In the genomic region with DNA sequence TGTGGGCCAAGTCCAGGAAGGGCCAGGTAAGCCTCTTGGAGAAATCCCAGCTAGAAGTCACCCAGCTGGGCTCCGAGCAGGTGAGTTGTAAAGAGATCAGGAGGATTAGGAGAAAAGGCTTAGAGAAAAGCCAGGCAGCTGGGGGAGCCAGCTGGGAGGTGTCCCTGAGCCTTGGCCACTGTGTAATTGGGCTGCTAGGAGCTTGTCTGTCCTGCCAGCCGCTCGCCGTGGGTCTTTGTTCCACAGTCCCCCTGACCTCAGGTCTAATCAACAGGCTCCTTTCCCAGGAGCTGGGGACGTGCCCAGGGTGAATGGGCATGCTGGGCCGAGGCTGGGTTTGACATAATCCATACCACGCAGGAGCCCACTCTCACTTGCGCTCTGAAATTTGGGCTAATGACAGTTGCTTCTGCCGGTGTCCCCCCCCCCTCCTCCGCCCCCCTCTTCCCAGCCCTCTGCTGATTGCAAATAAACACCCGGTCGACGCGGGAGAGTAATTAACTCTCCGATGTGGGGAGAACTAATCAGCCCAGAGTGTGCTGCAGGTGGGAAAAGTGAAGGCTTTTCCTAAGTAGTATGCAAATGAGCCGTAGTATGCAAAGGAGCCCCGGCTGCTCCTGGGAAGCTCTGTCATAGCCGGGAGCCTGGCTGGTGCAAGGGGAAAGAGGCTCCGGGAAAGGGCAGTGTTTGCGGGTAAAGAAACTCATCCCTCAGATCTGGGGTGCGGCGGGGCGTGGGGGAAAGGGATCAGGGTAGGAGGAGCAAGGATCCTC, we compare ENCODE assay signal across 11 mouse cellular contexts. TPM values are rescaled to one million over a fixed set of nuclear protein-coding genes. Genes with fewer than 3 reads are reported as not detected.
DNase-seq lines count a peak whose midpoint lies in the region; ATAC-seq lines count a peak whose summit lies in the region.
"Had no signal": no experiment of that assay in that cellular context is flagged by ENCODE, and none has a peak within 500 bp of the region (broad histone marks: within the 10 kb centered on the region; RNA-seq: fewer than 3 reads in every experiment).

No protein-coding gene starts in this region.

- intact Hi-C loops in heart, postnatal 25 days (cut with DNase I) = no loop called here

- 2% methylated on average over 23 of the region's 23 CpGs for WGBS in heart, embryonic 11.5 days (ENCODE audit: insufficient replicate concordance)
- WGBS in embryonic facial prominence, embryonic 14.5 days = 2% methylated on average over 18 of the region's 23 CpGs
- 2% methylated on average over 23 of the region's 23 CpGs for WGBS in hindbrain, embryonic 15.5 days
- under 1% methylated on average over 23 of the region's 23 CpGs for WGBS in neural tube, embryonic 14.5 days

- H3K27ac ChIP-seq in heart, embryonic 11.5 days (ENCODE audit: low read depth, low read length) = no peak overlapping the region
- H3K27ac ChIP-seq in embryonic facial prominence, embryonic 14.5 days (replicated peaks; ENCODE audit: low read depth, low read length) = no peak overlapping the region
- no peak overlapping the region for H3K27ac ChIP-seq in hindbrain, embryonic 15.5 days (replicated peaks)
- H3K27ac ChIP-seq in neural tube, embryonic 14.5 days (ENCODE audit: low read depth, low read length) = no peak overlapping the region

- DNase-seq in heart, postnatal 25 days (ENCODE audit: low spot score) = no peak
- no peak for DNase-seq in embryonic facial prominence, embryonic 14.5 days (ENCODE audit: low spot score)
- no peak for DNase-seq in urinary bladder, postnatal 4 days (ENCODE audit: low spot score in 2 of 2)
- no peak for DNase-seq in B cell, adult 2 months
- DNase-seq: thymus, postnatal 36 days had no signal

- H3K4me2 ChIP-seq in heart, embryonic 11.5 days = peak overlapping the region; percentile 29
- H3K4me2 ChIP-seq in embryonic facial prominence, embryonic 14.5 days (ENCODE audit: low read depth, low read length) = no peak overlapping the region
- peak overlapping the region; percentile 48 for H3K4me2 ChIP-seq in hindbrain, embryonic 15.5 days
- H3K4me2 ChIP-seq in neural tube, embryonic 14.5 days (ENCODE audit: low read depth, low read length) = peak overlapping the region; percentile 16; the same call in 1 of the 2 replicates

- no peaks in the 10 kb centered on the region for H3K4me1 ChIP-seq in heart, embryonic 11.5 days (ENCODE audit: control insufficient read depth, insufficient read depth, low read length)
- H3K4me1 ChIP-seq in embryonic facial prominence, embryonic 14.5 days (ENCODE audit: control insufficient read depth, insufficient read depth, low read length) = no peaks in the 10 kb centered on the region
- H3K4me1 ChIP-seq in hindbrain, embryonic 15.5 days (replicated peaks) = peaks cover 14% of the 10 kb centered on the region
- H3K4me1 ChIP-seq in neural tube, embryonic 14.5 days (ENCODE audit: control insufficient read depth, insufficient read depth, low read length) = 0 out of 2 replicates have a peak, but pooled peaks cover 7% of the 10 kb centered on the region

- H3K4me3 ChIP-seq in heart, embryonic 11.5 days (ENCODE audit: low read depth, low read length) = no peak overlapping the region
- H3K4me3 ChIP-seq in embryonic facial prominence, embryonic 14.5 days (ENCODE audit: low read depth, low read length) = no peak overlapping the region
- 0 out of 2 replicates have a peak overlapping the region, but pooled peaks have one; percentile 8 for H3K4me3 ChIP-seq in hindbrain, embryonic 15.5 days
- no peak overlapping the region for H3K4me3 ChIP-seq in neural tube, embryonic 14.5 days (ENCODE audit: low read depth, low read length)

- peaks cover 58% of the 10 kb centered on the region for H3K27me3 ChIP-seq in heart, embryonic 11.5 days (ENCODE audit: control insufficient read depth, insufficient read depth, low read length)
- H3K27me3 ChIP-seq in embryonic facial prominence, embryonic 14.5 days (replicated peaks; ENCODE audit: control insufficient read depth, insufficient read depth, low read length) = peaks cover 37% of the 10 kb centered on the region
- H3K27me3 ChIP-seq in hindbrain, embryonic 15.5 days = peaks cover 27% of the 10 kb centered on the region
- H3K27me3 ChIP-seq in neural tube, embryonic 14.5 days (ENCODE audit: control insufficient read depth, insufficient read depth, low read length) = peaks cover 6% of the 10 kb centered on the region

- no peak for ATAC-seq in heart, embryonic 11.5 days (replicated peaks; ENCODE audit: insufficient number of reproducible peaks, low FRiP score, low TSS enrichment)
- ATAC-seq in embryonic facial prominence, embryonic 14.5 days (ENCODE audit: low read depth) = peak; percentile 18; the same call in 1 of the 2 replicates
- ATAC-seq in hindbrain, embryonic 15.5 days (ENCODE audit: low FRiP score, low read depth) = peak; percentile 24; the same call in 1 of the 2 replicates
- peak; percentile 65 for ATAC-seq in neural tube, embryonic 14.5 days (ENCODE audit: low read depth)
- ATAC-seq in activated CD4-positive, CD25-positive, alpha-beta regulatory T cell, adult 4 months = no peak
- ATAC-seq: lung, postnatal 0 days had no signal

- H3K9me3 ChIP-seq in heart, embryonic 11.5 days (replicated peaks; ENCODE audit: control insufficient read depth, low read length) = no peaks in the 10 kb centered on the region
- H3K9me3 ChIP-seq in embryonic facial prominence, embryonic 14.5 days (ENCODE audit: control insufficient read depth, low read length) = no peaks in the 10 kb centered on the region
- no peaks in the 10 kb centered on the region for H3K9me3 ChIP-seq in hindbrain, embryonic 15.5 days
- H3K9me3 ChIP-seq in neural tube, embryonic 14.5 days (ENCODE audit: control insufficient read depth, low read length) = no peaks in the 10 kb centered on the region

- H3K9ac ChIP-seq in heart, embryonic 11.5 days (ENCODE audit: low read depth, low read length) = no peak overlapping the region
- H3K9ac ChIP-seq in embryonic facial prominence, embryonic 14.5 days (ENCODE audit: low read depth, low read length) = no peak overlapping the region
- H3K9ac ChIP-seq in hindbrain, embryonic 15.5 days = no peak overlapping the region
- no peak overlapping the region for H3K9ac ChIP-seq in neural tube, embryonic 14.5 days (replicated peaks; ENCODE audit: low read depth, low read length)

- H3K36me3 ChIP-seq in heart, embryonic 11.5 days (ENCODE audit: control insufficient read depth, insufficient read depth, low read length) = no peaks in the 10 kb centered on the region
- no peaks in the 10 kb centered on the region for H3K36me3 ChIP-seq in embryonic facial prominence, embryonic 14.5 days (ENCODE audit: control insufficient read depth, insufficient read depth, low read length)
- no peaks in the 10 kb centered on the region for H3K36me3 ChIP-seq in hindbrain, embryonic 15.5 days
- H3K36me3 ChIP-seq in neural tube, embryonic 14.5 days (ENCODE audit: control insufficient read depth, insufficient read depth, low read length) = no peaks in the 10 kb centered on the region

RNA-seq across cellular contexts. Expression of a gene that starts 6.3 kb away (rescaled TPM):
- 8.1 and 8.8 TPM in 2 replicates for polyA plus RNA-seq in heart, embryonic 11.5 days (2014; fragmentation: Nextera tagmentation; extraction: Ambion mirVana)
- 10 to 100 TPM; 46.0 to 46.8 TPM for total RNA-seq in heart, postnatal 25 days (2021)
- polyA plus RNA-seq in embryonic facial prominence, embryonic 14.5 days (2014; fragmentation: Nextera tagmentation; extraction: Ambion mirVana) = 46.6 and 49.2 TPM in 2 replicates
- polyA plus RNA-seq in hindbrain, embryonic 15.5 days (2015; fragmentation: Nextera tagmentation; extraction: Ambion mirVana) = 30.8 and 36.4 TPM in 2 replicates
- 19.6 and 29.3 TPM in 2 replicates for polyA plus RNA-seq in neural tube, embryonic 14.5 days (2014; fragmentation: Nextera tagmentation; extraction: Ambion mirVana)
- polyA plus RNA-seq in activated CD4-positive, CD25-positive, alpha-beta regulatory T cell, adult 4 months (2017; shearing (Covaris generic)) = under 1 TPM; 0.83 to 0.97 TPM

RNA-seq across cellular contexts. Expression of a gene that starts 12.1 kb away (rescaled TPM):
- 7.1 and 7.4 TPM in 2 replicates for polyA plus RNA-seq in heart, embryonic 11.5 days (2014; fragmentation: Nextera tagmentation; extraction: Ambion mirVana)
- total RNA-seq in heart, postnatal 25 days (2021) = 10 to 100 TPM; 35.2 to 41.2 TPM
- polyA plus RNA-seq in embryonic facial prominence, embryonic 14.5 days (2014; fragmentation: Nextera tagmentation; extraction: Ambion mirVana) = 46.2 and 47.9 TPM in 2 replicates
- 24.2 and 33.1 TPM in 2 replicates for polyA plus RNA-seq in hindbrain, embryonic 15.5 days (2015; fragmentation: Nextera tagmentation; extraction: Ambion mirVana)
- 15.3 and 25.2 TPM in 2 replicates for polyA plus RNA-seq in neural tube, embryonic 14.5 days (2014; fragmentation: Nextera tagmentation; extraction: Ambion mirVana)
- polyA plus RNA-seq in activated CD4-positive, CD25-positive, alpha-beta regulatory T cell, adult 4 months (2017; shearing (Covaris generic)) = under 1 TPM; 0.28 to 0.56 TPM

RNA-seq across cellular contexts. Expression of a gene that starts 19.0 kb away (rescaled TPM):
- polyA plus RNA-seq in heart, embryonic 11.5 days (2014; fragmentation: Nextera tagmentation; extraction: Ambion mirVana) = 14.8 and 17.0 TPM in 2 replicates
- 10 to 100 TPM; 47.0 to 48.4 TPM for total RNA-seq in heart, postnatal 25 days (2021)
- polyA plus RNA-seq in embryonic facial prominence, embryonic 14.5 days (2014; fragmentation: Nextera tagmentation; extraction: Ambion mirVana) = 85.2 and 99.6 TPM in 2 replicates
- polyA plus RNA-seq in hindbrain, embryonic 15.5 days (2015; fragmentation: Nextera tagmentation; extraction: Ambion mirVana) = 42.6 and 56.4 TPM in 2 replicates
- 28.2 and 49.7 TPM in 2 replicates for polyA plus RNA-seq in neural tube, embryonic 14.5 days (2014; fragmentation: Nextera tagmentation; extraction: Ambion mirVana)
- 1 to 10 TPM; 1.2 to 6.1 TPM for polyA plus RNA-seq in activated CD4-positive, CD25-positive, alpha-beta regulatory T cell, adult 4 months (2017; shearing (Covaris generic))

RNA-seq across cellular contexts. Expression of a gene that starts 51.7 kb away (rescaled TPM):
- polyA plus RNA-seq in heart, embryonic 11.5 days (2014; fragmentation: Nextera tagmentation; extraction: Ambion mirVana) = 0.24 TPM in 1 of 2 replicates, not detected in the other
- not detected for total RNA-seq in heart, postnatal 25 days (2021)
- polyA plus RNA-seq in embryonic facial prominence, embryonic 14.5 days (2014; fragmentation: Nextera tagmentation; extraction: Ambion mirVana) = 1.4 and 1.7 TPM in 2 replicates
- 13.9 and 16.5 TPM in 2 replicates for polyA plus RNA-seq in hindbrain, embryonic 15.5 days (2015; fragmentation: Nextera tagmentation; extraction: Ambion mirVana)
- polyA plus RNA-seq in neural tube, embryonic 14.5 days (2014; fragmentation: Nextera tagmentation; extraction: Ambion mirVana) = 9.9 and 13.1 TPM in 2 replicates
- not detected for polyA plus RNA-seq in activated CD4-positive, CD25-positive, alpha-beta regulatory T cell, adult 4 months (2017; shearing (Covaris generic))
- total RNA-seq: granulocyte monocyte progenitor cell, adult 5-6 weeks had no signal

Comparison
In these comparisons a context has a peak if more than half of its experiments do, and no peak if none do; other contexts are left out.
1. ATAC-seq: peak in embryonic facial prominence, embryonic 14.5 days (single experiment), hindbrain, embryonic 15.5 days (single experiment) and neural tube, embryonic 14.5 days (single experiment); none in heart, embryonic 11.5 days (single experiment) and activated CD4-positive, CD25-positive, alpha-beta regulatory T cell, adult 4 months (single experiment).